Mouse (Mus musculus) stomach, embryonic 14.5 days (tissue): Measurements from ENCODE around the gene C1ql1. TPM values are rescaled to one million over a fixed set of nuclear protein-coding genes. Genes with fewer than 3 reads are reported as not detected.
"Not testable (repeated sequence)": the region's sequence is repeated elsewhere in the genome, so short reads cannot be mapped to it uniquely, and the experiment has no call there.

Source experiments
- ATAC-seq: fragments of 200-750 bp; cut with Nextera tagmentation; 2 replicates; pipeline ENCODE4 v1.8.0; 2017; ENCODE audit warnings: low read depth, moderate TSS enrichment; ENCODE audit not compliant: insufficient number of reproducible peaks, insufficient read depth, low FRiP score
- H3K27ac ChIP-seq: fragments of 300-500 bp; sonication (generic); 2 replicates; pipeline ENCODE4 v1.5.1; 2014; ENCODE audit warnings: mild to moderate bottlenecking, low read length, moderate library complexity, mixed read lengths
- H3K27me3 ChIP-seq: fragments of 300-500 bp; sonication (generic); 2 replicates; pipeline ENCODE4 v1.6.1; 2014; ENCODE audit warnings: low read length, control low read depth, mixed read lengths; ENCODE audit not compliant: control insufficient read depth, insufficient read depth
- H3K36me3 ChIP-seq: fragments of 300-500 bp; sonication (generic); 2 replicates; pipeline ENCODE4 v1.6.1; 2014; ENCODE audit warnings: mild to moderate bottlenecking, control low read depth, low read length, moderate library complexity, mixed read lengths; ENCODE audit not compliant: control insufficient read depth, insufficient read depth
- H3K4me1 ChIP-seq: fragments of 300-500 bp; sonication (generic); 2 replicates; pipeline ENCODE4 v1.6.1; 2014; ENCODE audit warnings: low read length, control low read depth, mixed read lengths; ENCODE audit not compliant: control insufficient read depth, insufficient read depth
- H3K4me2 ChIP-seq: fragments of 300-500 bp; sonication (generic); replicated peaks from 2 replicates; pipeline ENCODE4 v1.6.1; 2014; ENCODE audit warnings: low read depth, low read length, control low read depth
- H3K4me3 ChIP-seq: fragments of 300-500 bp; sonication (generic); 2 replicates; pipeline ENCODE4 v1.5.1; 2014; ENCODE audit warnings: low read depth, low read length, control low read depth
- H3K9ac ChIP-seq: fragments of 300-500 bp; sonication (generic); replicated peaks from 2 replicates; pipeline ENCODE4 v1.6.1; 2014; ENCODE audit warnings: low read depth, mild to moderate bottlenecking, control low read depth, low read length, moderate library complexity, mixed read lengths
- H3K9me3 ChIP-seq: fragments of 300-500 bp; sonication (generic); 2 replicates; pipeline ENCODE4 v1.6.1; 2016; ENCODE audit warnings: low read depth, low read length, control low read depth; ENCODE audit not compliant: control insufficient read depth
- WGBS: fragments of 180-500 bp; shearing (Covaris S2); extraction: QIAGEN DNeasy Blood & Tissue Kit; methylation state at CpG from one replicate; pipeline ENCODE4 v1.1.7; 2014; 5-methylcytosine and 5-hydroxymethylcytosine counted together
- polyA plus RNA-seq: library from polyadenylated mRNA; unstranded; fragments of >200 nt; fragmentation: Nextera tagmentation; extraction: Ambion mirVana; gene quantifications from 2 replicates; pipeline ENCODE4 v1.2.1, GENCODE M21; 2014

C1ql1 gene
- polyA plus RNA-seq, 1 experiment from 2014 or later, result 9.4 TPM

DNA sequence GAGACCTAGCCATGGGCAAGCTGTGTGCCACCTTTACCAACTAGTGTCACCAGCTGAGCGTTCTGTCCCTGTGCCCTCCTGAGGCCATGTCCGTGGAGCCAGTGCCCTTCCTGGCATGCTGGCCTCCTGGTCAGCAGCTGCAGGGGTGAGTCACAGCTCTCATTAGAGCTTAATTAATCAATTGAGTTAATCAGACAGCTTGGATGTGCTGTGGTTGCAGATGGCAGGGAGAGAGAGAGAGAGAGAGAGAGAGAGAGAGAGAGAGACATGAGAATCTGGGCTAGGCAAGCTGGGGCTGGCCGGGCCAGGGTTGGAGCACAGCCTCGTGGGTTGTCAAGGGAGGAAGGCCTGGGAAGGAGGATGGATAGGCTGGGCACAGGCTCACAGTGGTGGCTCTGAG, 38.1 kb upstream of the C1ql1 start:
- H3K4me1 ChIP-seq, result peaks cover 3% of the 10 kb centered on the region; the same call in 1 of the 2 replicates
- no peak for ATAC-seq
- H3K27me3 ChIP-seq, result 0 out of 2 replicates have a peak, but pooled peaks cover 4% of the 10 kb centered on the region
- H3K4me3 ChIP-seq, result no peak overlapping the region
- no peak overlapping the region for H3K4me2 ChIP-seq
- 55% methylated on average over 4 of the region's 4 CpGs for WGBS
- H3K27ac ChIP-seq, result no peak overlapping the region
- H3K9ac ChIP-seq, result no peak overlapping the region
- H3K9me3 ChIP-seq, result no peaks in the 10 kb centered on the region
- no peaks in the 10 kb centered on the region for H3K36me3 ChIP-seq

DNA sequence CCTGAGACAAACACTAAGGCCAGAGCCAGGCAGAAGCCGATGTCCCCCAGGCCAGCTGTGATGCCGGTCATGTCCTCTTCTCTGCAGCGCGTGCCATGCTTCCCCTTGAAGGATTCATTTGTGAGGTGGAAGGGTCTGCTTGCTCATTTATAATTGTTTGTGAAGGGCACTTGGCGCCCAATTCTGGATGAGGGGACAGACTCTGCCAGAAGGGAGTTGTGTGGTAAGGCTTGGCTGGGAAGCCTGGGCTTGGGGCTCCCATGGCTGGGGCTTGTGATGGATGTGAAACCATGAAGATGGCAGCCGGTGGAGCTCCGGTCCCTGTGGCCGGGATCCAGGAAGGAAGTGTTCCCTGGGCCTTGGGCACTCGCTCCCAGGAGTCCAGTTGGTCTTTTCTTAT, 37.6 kb upstream of the C1ql1 start:
- no peaks in the 10 kb centered on the region for H3K27me3 ChIP-seq
- no peaks in the 10 kb centered on the region for H3K9me3 ChIP-seq
- no peak overlapping the region for H3K9ac ChIP-seq
- no peaks in the 10 kb centered on the region for H3K36me3 ChIP-seq
- H3K27ac ChIP-seq, result no peak overlapping the region
- H3K4me2 ChIP-seq, result no peak overlapping the region
- H3K4me1 ChIP-seq, result 0 out of 2 replicates have a peak, but pooled peaks cover 3% of the 10 kb centered on the region
- no peak for ATAC-seq
- no peak overlapping the region for H3K4me3 ChIP-seq
- WGBS, result 87% methylated on average over 9 of the region's 9 CpGs

DNA sequence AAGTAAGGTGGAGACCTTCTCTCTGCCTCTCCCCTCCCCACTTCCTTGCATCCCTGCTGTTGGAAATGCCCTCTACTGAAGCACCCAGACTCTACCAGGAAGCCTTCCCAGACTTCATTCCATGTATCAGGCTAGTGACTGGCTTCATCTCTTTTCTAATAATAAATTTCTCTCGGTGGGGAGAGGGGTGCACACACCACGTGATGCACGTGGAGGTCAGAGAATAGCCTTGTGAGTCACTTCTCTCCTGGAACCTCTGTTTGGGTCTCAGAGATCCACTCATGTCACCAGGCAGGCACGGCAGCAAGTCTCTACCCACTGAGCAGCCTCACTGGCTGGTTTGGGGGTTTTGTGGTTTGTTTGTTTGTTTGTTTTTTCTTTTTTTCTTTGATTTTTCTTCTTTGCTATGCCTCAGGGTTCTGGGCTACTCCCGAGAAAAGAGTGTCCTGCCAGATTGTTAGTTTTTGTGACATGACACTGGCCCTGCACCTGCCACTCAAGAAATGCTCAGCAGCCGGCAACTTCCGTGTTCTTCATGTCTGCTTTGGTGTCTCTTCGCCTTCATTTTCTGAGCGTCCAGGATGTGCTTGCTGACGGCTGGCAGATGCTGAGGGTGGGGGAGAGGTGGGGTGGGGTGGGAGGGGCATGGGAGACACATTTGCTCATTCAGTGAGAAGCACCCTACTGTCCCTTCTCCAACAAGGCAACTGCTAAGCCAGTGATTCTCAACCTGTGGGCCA, 34.8 kb upstream of the C1ql1 start:
- Histone ChIP-seq H3K36me3 (no peaks in the 10 kb centered on the region), H3K4me3 (no peak overlapping the region), H3K27me3 (no peaks in the 10 kb centered on the region), H3K27ac (no peak overlapping the region), H3K4me2 (no peak overlapping the region), H3K4me1 (0 out of 2 replicates have a peak, but pooled peaks cover 3% of the 10 kb centered on the region), H3K9ac (no peak overlapping the region), H3K9me3 (no peaks in the 10 kb centered on the region)
- ATAC-seq, result no peak
- 49% methylated on average over 10 of the region's 10 CpGs for WGBS

DNA sequence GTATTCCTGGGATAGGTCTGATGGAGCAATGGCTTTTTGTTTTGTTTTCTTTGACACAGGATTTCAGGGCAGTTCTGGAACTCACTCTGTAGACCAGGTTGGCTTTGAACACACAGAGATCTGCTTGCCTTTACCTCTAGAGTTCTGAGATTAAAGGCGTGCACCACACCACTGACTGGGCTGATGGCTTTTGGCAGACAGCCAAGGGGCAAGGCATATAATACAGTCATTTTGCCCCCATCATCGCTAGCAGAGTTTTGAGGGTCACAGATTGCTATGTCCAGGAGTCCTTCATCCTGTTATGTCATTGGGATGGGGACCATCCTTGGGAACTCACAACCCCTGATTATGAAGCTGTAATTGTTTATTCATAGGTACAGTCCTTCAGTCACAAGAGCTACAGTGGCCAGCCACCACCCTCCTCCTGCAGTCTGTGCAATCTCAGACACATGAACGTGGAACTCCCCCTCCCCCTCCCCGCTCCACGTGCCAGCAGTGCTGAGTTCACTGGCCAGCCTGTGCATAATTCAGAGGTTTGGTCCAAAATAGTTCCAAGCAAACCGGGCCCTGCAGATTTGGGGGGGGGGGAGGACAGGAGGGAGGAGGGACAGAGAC, 31.7 kb upstream of the C1ql1 start:
- 0 out of 2 replicates have a peak, but pooled peaks cover 3% of the 10 kb centered on the region for H3K4me1 ChIP-seq
- no peak overlapping the region for H3K4me3 ChIP-seq
- H3K27ac ChIP-seq, result no peak overlapping the region
- no peak overlapping the region for H3K4me2 ChIP-seq
- no peaks in the 10 kb centered on the region for H3K9me3 ChIP-seq
- H3K27me3 ChIP-seq, result no peaks in the 10 kb centered on the region
- H3K9ac ChIP-seq, result no peak overlapping the region
- 31% methylated on average over 6 of the region's 6 CpGs for WGBS
- peak; percentile 37; the same call in 1 of the 2 replicates for ATAC-seq
- H3K36me3 ChIP-seq, result no peaks in the 10 kb centered on the region

DNA sequence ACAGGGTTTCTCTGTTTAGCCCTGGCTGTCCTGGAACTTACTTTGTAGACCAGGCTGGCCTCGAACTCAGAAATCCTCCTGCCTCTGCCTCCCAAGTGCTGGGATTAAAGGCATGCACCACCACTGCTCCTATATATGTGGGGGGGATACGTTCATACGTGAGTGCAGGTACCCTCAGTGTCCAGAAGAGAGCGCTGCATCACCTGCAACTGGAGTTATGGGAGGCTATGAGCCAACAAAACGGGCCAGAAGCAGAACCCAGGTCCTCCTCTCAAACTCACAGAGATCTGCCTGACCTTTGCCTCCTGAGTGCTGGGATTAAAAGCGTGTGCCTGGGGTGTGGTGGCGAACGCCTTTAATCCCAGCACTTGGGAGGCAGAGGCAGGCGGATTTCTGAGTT, 29.5 kb upstream of the C1ql1 start:
- H3K4me3 ChIP-seq, H3K4me1 ChIP-seq, H3K9me3 ChIP-seq, H3K27ac ChIP-seq, H3K36me3 ChIP-seq, ATAC-seq, H3K27me3 ChIP-seq, H3K4me2 ChIP-seq, H3K9ac ChIP-seq: not testable (repeated sequence)
- 79% methylated on average over 9 of the region's 9 CpGs for WGBS

DNA sequence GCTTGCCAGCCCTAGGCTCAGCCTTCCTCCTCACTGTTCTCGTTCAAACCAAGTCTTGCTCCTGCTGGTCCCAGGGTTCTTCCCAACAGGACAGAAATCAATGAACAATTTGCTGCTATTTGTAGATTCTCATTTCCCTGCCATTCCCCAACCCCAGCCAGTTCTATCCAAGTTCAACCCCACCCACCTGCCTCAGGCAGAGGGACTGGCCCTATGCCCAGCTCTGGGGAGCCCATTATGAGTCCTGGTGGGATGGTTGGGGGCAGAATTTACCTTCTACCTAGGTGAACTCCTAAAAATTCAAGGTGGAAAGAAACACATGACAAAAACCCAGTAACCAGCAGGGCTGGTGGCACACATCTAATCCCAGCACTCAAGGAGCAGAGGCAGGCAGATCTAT, 25.8 kb upstream of the C1ql1 start:
- Histone ChIP-seq H3K4me1 (0 out of 2 replicates have a peak, but pooled peaks cover 3% of the 10 kb centered on the region), H3K36me3 (no peaks in the 10 kb centered on the region), H3K4me2 (no peak overlapping the region), H3K27ac (no peak overlapping the region), H3K9me3 (no peaks in the 10 kb centered on the region), H3K4me3 (no peak overlapping the region), H3K27me3 (no peaks in the 10 kb centered on the region), H3K9ac (no peak overlapping the region)
- no peak for ATAC-seq
- WGBS, result 48% methylated on average over 1 of the region's 1 CpGs

DNA sequence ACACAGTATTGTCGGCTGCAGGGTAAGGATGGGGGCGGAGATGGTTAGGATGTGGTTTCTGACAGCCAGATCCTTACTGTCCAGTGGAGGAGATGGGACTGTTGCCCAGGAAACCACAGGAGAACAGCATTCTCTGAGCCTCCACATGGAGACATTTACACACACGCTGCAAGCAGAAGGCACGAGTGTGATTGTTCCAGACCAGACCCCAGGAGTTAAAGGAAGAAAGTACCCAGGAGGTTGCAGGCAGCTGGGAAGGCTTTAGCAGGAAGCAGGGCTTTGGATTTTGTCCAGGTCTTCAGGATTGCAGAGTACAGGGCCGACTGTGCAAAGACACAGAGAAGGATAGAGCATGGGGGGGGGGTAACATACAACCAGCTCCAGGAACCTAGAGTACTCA, 25.1 kb upstream of the C1ql1 start:
- no peaks in the 10 kb centered on the region for H3K36me3 ChIP-seq
- no peak for ATAC-seq
- no peak overlapping the region for H3K27ac ChIP-seq
- H3K4me2 ChIP-seq, result no peak overlapping the region
- H3K9ac ChIP-seq, result no peak overlapping the region
- no peaks in the 10 kb centered on the region for H3K27me3 ChIP-seq
- 31% methylated on average over 5 of the region's 5 CpGs for WGBS
- H3K9me3 ChIP-seq, result no peaks in the 10 kb centered on the region
- no peak overlapping the region for H3K4me3 ChIP-seq
- 0 out of 2 replicates have a peak, but pooled peaks cover 3% of the 10 kb centered on the region for H3K4me1 ChIP-seq

DNA sequence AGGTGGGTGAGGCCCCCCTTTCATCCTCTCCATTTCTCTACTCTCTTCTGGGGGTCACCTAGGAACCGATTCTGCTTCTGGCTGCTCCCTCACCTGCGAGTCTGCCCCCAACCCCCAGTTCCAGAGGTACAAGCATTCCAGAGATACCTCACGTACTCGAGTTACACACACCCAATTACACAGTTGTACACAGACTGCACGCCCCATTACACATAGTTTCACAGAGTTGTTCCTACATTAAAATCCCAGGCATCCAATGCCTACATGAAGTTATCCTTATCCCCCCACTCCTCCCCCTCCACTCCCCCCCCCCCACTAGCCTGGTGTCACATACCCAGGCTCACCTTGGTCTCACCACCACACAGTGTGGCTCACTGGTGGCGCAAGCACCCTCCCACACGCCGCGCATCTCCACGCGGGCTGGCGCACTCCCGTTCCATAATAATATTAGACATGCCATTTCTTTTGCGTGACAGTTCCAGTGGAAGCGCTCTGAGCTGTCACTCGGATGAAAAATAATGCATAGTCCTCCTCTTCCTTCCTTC, 18.1 kb upstream of the C1ql1 start:
- no peaks in the 10 kb centered on the region for H3K36me3 ChIP-seq
- H3K9me3 ChIP-seq, result no peaks in the 10 kb centered on the region
- ATAC-seq, result no peak
- 62% methylated on average over 16 of the region's 16 CpGs for WGBS
- H3K27me3 ChIP-seq, result no peaks in the 10 kb centered on the region
- no peak overlapping the region for H3K9ac ChIP-seq
- H3K4me2 ChIP-seq, result no peak overlapping the region
- H3K27ac ChIP-seq, result no peak overlapping the region
- peaks cover 12% of the 10 kb centered on the region for H3K4me1 ChIP-seq
- H3K4me3 ChIP-seq, result no peak overlapping the region
